Mouse (Mus musculus): ENCODE measurements around the gene Col6a6. TPM values are rescaled to one million over a fixed set of nuclear protein-coding genes. Genes with fewer than 3 reads are reported as not detected.

Col6a6 gene
- polyA plus RNA-seq, 1 experiment from 2014 or later: 0.50 TPM

- Histone ChIP-seq H3K9me3 (no peaks in the 10 kb centered on the region), H3K36me3 (no peaks in the 10 kb centered on the region), H3K27ac (no peak overlapping the region), H3K27me3 (no peaks in the 10 kb centered on the region), H3K4me2 (no peak overlapping the region), H3K4me1 (replicated peaks) (peaks cover 5% of the 10 kb centered on the region; the same call in 1 of the 2 replicates), H3K9ac (replicated peaks) (no peak overlapping the region), H3K4me3 (replicated peaks) (no peak overlapping the region)
- WGBS: 92% methylated on average over 4 of the region's 4 CpGs
- ATAC-seq (ENCODE audit: insufficient number of reproducible peaks, insufficient read depth, low FRiP score, low TSS enrichment, low read depth): no peak
Observed at GRCm38 (mm10) chr9:105838396-105839146, 10.6 kb upstream of the Col6a6 start.

GRCm38 (mm10) chr9:105835587-105835986 is 7.6 kb upstream of the Col6a6 start:
- Histone ChIP-seq H3K27me3 (no peaks in the 10 kb centered on the region), H3K36me3 (no peaks in the 10 kb centered on the region), H3K4me2 (no peak overlapping the region), H3K9me3 (no peaks in the 10 kb centered on the region), H3K27ac (0 out of 2 replicates have a peak overlapping the region, but pooled peaks have one; percentile 17), H3K9ac (replicated peaks) (no peak overlapping the region), H3K4me1 (replicated peaks) (peaks cover 5% of the 10 kb centered on the region; the same call in 1 of the 2 replicates), H3K4me3 (replicated peaks) (no peak overlapping the region)
- WGBS: 72% methylated on average over 7 of the region's 7 CpGs
- no peak for ATAC-seq (ENCODE audit: insufficient number of reproducible peaks, insufficient read depth, low FRiP score, low TSS enrichment, low read depth)

- Histone ChIP-seq H3K36me3 (no peaks in the 10 kb centered on the region), H3K27me3 (no peaks in the 10 kb centered on the region; the same call in 1 of the 2 replicates), H3K4me3 (replicated peaks) (no peak overlapping the region), H3K9ac (replicated peaks) (no peak overlapping the region), H3K27ac (no peak overlapping the region), H3K4me2 (no peak overlapping the region), H3K9me3 (no peaks in the 10 kb centered on the region), H3K4me1 (replicated peaks) (peaks cover 5% of the 10 kb centered on the region; the same call in 1 of the 2 replicates)
- 30% methylated on average over 4 of the region's 4 CpGs for WGBS
- ATAC-seq (ENCODE audit: insufficient number of reproducible peaks, insufficient read depth, low FRiP score, low TSS enrichment, low read depth): no peak
Observed at GRCm38 (mm10) chr9:105834799-105835198, 6.8 kb upstream of the Col6a6 start.

- H3K27me3 ChIP-seq: peaks cover 22% of the 10 kb centered on the region
- no peaks in the 10 kb centered on the region for H3K36me3 ChIP-seq
- WGBS: 90% methylated on average over 9 of the region's 9 CpGs
- no peaks in the 10 kb centered on the region for H3K9me3 ChIP-seq
- no peak overlapping the region for H3K4me3 ChIP-seq (replicated peaks)
- no peak overlapping the region for H3K9ac ChIP-seq (replicated peaks)
- H3K27ac ChIP-seq: no peak overlapping the region
- no peak for ATAC-seq (ENCODE audit: insufficient number of reproducible peaks, insufficient read depth, low FRiP score, low TSS enrichment, low read depth)
- peaks cover 13% of the 10 kb centered on the region for H3K4me1 ChIP-seq (replicated peaks)
- H3K4me2 ChIP-seq: no peak overlapping the region
Observed at GRCm38 (mm10) chr9:105831291-105831690, 3.3 kb upstream of the Col6a6 start.

- Histone ChIP-seq H3K27me3 (peaks cover 23% of the 10 kb centered on the region), H3K4me3 (replicated peaks) (no peak overlapping the region), H3K9ac (replicated peaks) (no peak overlapping the region), H3K27ac (no peak overlapping the region), H3K4me2 (no peak overlapping the region), H3K36me3 (no peaks in the 10 kb centered on the region), H3K9me3 (no peaks in the 10 kb centered on the region), H3K4me1 (replicated peaks) (peaks cover 8% of the 10 kb centered on the region)
- 70% methylated on average over 8 of the region's 8 CpGs for WGBS
- no peak for ATAC-seq (ENCODE audit: insufficient number of reproducible peaks, insufficient read depth, low FRiP score, low TSS enrichment, low read depth)
Observed at GRCm38 (mm10) chr9:105827076-105827647, 798 bp downstream of the Col6a6 start.

GRCm38 (mm10) chr9:105820711-105821110 is 7.2 kb downstream of the Col6a6 start:
- H3K27ac ChIP-seq: no peak overlapping the region
- no peaks in the 10 kb centered on the region for H3K9me3 ChIP-seq
- no peak for ATAC-seq (ENCODE audit: insufficient number of reproducible peaks, insufficient read depth, low FRiP score, low TSS enrichment, low read depth)
- WGBS: 91% methylated on average over 6 of the region's 6 CpGs
- H3K9ac ChIP-seq (replicated peaks): no peak overlapping the region
- H3K27me3 ChIP-seq: no peaks in the 10 kb centered on the region
- H3K4me3 ChIP-seq (replicated peaks): no peak overlapping the region
- H3K4me1 ChIP-seq (replicated peaks): no peaks in the 10 kb centered on the region
- H3K4me2 ChIP-seq: no peak overlapping the region
- H3K36me3 ChIP-seq: no peaks in the 10 kb centered on the region

- no peaks in the 10 kb centered on the region for H3K4me1 ChIP-seq (replicated peaks)
- ATAC-seq (ENCODE audit: insufficient number of reproducible peaks, insufficient read depth, low FRiP score, low TSS enrichment, low read depth): no peak
- H3K36me3 ChIP-seq: no peaks in the 10 kb centered on the region
- no peaks in the 10 kb centered on the region for H3K9me3 ChIP-seq
- H3K4me3 ChIP-seq (replicated peaks): no peak overlapping the region
- H3K27ac ChIP-seq: no peak overlapping the region
- H3K9ac ChIP-seq (replicated peaks): no peak overlapping the region
- WGBS: 70% methylated on average over 29 of the region's 29 CpGs
- no peak overlapping the region for H3K4me2 ChIP-seq
- no peaks in the 10 kb centered on the region for H3K27me3 ChIP-seq
Observed at GRCm38 (mm10) chr9:105819155-105819709, 8.7 kb downstream of the Col6a6 start.

- Histone ChIP-seq H3K4me2 (no peak overlapping the region), H3K27me3 (no peaks in the 10 kb centered on the region), H3K9ac (replicated peaks) (no peak overlapping the region), H3K9me3 (no peaks in the 10 kb centered on the region), H3K27ac (no peak overlapping the region), H3K4me1 (replicated peaks) (peaks cover 7% of the 10 kb centered on the region), H3K36me3 (no peaks in the 10 kb centered on the region), H3K4me3 (replicated peaks) (no peak overlapping the region)
- no peak for ATAC-seq (ENCODE audit: insufficient number of reproducible peaks, insufficient read depth, low FRiP score, low TSS enrichment, low read depth)
- 90% methylated on average over 5 of the region's 5 CpGs for WGBS
Observed at GRCm38 (mm10) chr9:105814436-105814835, 13.5 kb downstream of the Col6a6 start.

GRCm38 (mm10) chr9:105811458-105811857 is 16.5 kb downstream of the Col6a6 start:
- Histone ChIP-seq H3K36me3 (no peaks in the 10 kb centered on the region), H3K4me1 (replicated peaks) (peaks cover 7% of the 10 kb centered on the region), H3K4me3 (replicated peaks) (no peak overlapping the region), H3K9me3 (no peaks in the 10 kb centered on the region), H3K4me2 (no peak overlapping the region), H3K9ac (replicated peaks) (no peak overlapping the region), H3K27ac (no peak overlapping the region), H3K27me3 (no peaks in the 10 kb centered on the region)
- no peak for ATAC-seq (ENCODE audit: insufficient number of reproducible peaks, insufficient read depth, low FRiP score, low TSS enrichment, low read depth)
- 54% methylated on average over 7 of the region's 7 CpGs for WGBS

GRCm38 (mm10) chr9:105808920-105809505 is 18.9 kb downstream of the Col6a6 start:
- H3K4me3 ChIP-seq (replicated peaks): no peak overlapping the region
- no peak overlapping the region for H3K4me2 ChIP-seq
- H3K9me3 ChIP-seq: no peaks in the 10 kb centered on the region
- 84% methylated on average over 17 of the region's 17 CpGs for WGBS
- no peak overlapping the region for H3K9ac ChIP-seq (replicated peaks)
- H3K4me1 ChIP-seq (replicated peaks): peaks cover 7% of the 10 kb centered on the region
- H3K27ac ChIP-seq: no peak overlapping the region
- H3K27me3 ChIP-seq: no peaks in the 10 kb centered on the region
- no peaks in the 10 kb centered on the region for H3K36me3 ChIP-seq
- no peak for ATAC-seq (ENCODE audit: insufficient number of reproducible peaks, insufficient read depth, low FRiP score, low TSS enrichment, low read depth)

- H3K4me2 ChIP-seq: no peak overlapping the region
- no peak overlapping the region for H3K27ac ChIP-seq
- ATAC-seq (ENCODE audit: insufficient number of reproducible peaks, insufficient read depth, low FRiP score, low TSS enrichment, low read depth): no peak
- H3K36me3 ChIP-seq: no peaks in the 10 kb centered on the region
- no peaks in the 10 kb centered on the region for H3K27me3 ChIP-seq
- no peaks in the 10 kb centered on the region for H3K4me1 ChIP-seq (replicated peaks)
- no peaks in the 10 kb centered on the region for H3K9me3 ChIP-seq
- 72% methylated on average over 8 of the region's 8 CpGs for WGBS
- no peak overlapping the region for H3K9ac ChIP-seq (replicated peaks)
- no peak overlapping the region for H3K4me3 ChIP-seq (replicated peaks)
Observed at GRCm38 (mm10) chr9:105803416-105803815, 24.5 kb downstream of the Col6a6 start.
